Mouse (Mus musculus): ENCODE measurements at regions not wholly inside any gene's neighbourhood (a gene's known extent, or its start where the extent isn't known, plus 50 kb on each side); places are given as distances from the start of the nearest gene placed in this dataset.

DNA sequence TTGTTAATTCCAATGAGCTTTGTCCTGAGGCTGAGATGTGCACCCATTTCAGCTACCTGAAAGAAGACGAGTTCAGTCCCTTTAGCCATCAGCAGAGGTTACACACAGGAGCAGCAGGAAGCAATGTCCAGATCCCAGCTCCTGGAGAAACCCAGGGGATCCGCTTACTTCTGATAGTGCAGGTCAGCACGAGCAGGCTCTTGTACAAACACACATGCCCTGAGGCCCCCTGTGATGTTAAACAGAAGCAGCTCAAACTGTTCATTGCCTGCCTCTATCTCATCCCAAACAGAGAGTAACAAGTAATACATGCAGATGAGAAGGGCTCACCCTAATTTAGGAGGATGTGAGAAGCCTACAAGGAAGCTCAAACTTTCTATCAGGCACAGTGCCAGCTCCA is 203.3 kb upstream of the Apob start:
- TF ChIP-seq CTCF (IDR thresholded peaks at IDR 0.05; ENCODE audit: low read depth, low read length) (no peak), POLR2A (IDR thresholded peaks at IDR 0.05; ENCODE audit: extremely low read depth, insufficient read depth, low read length) (no peak)

Measured in liver, adult 2 months (tissue).